Mouse (Mus musculus): ENCODE measurements at regions not wholly inside any gene's neighbourhood (a gene's known extent, or its start where the extent isn't known, plus 50 kb on each side); places are given as distances from the start of the nearest gene placed in this dataset.

DNA sequence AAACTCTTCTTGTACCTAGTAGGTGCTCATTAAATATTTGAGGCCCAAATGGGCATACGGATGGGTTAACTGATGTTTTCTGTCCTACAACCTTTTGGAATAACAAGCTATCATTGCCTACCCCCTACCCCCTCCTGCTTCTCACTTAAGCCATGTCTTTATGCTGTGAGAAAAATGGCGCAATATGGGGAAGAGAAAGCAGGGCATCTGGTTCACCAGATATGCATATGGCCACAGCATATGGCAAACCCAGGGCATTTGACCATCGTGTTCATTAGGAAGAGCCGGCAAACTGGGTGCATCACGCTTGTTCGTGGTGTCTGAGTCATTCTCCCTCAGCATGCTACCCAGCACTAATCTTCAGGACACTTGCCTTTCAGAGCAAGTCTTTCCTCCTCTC is 616.1 kb downstream of the Bcl11a start:
- no peak for DNase-seq

DNA sequence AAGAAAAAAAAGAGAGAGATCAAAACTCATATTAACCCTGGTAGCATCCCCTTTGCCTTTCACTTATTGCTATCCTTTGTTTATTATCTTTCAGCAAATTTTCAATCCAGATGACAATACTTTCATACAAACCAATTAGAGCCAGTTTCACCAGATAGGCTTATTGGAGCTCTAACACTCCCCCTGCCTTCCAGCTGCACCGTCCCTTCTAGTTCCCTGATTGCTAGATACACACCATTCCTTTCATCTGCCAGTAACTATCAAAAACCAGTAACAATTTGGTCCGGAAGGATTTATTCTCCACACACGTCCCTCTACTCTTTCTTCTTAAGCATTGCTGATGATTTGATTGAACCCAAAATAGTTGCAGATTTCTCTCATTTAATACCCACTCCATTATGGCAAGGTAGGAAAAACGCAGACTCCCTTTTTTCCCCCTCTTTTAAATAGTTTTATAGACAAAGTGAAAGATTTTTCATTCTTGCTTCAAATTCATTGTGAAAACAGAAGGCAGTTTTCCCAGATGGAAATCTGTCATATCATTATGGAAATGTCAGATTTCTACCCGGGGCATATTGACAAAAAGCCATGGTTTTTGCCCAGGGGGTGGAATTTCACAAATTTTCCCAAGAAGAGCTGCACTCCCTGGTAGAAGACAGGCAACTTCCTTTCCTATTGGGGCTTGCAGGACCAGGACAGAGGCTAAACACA is 617.3 kb downstream of the Bcl11a start:
- no peak for DNase-seq

DNA sequence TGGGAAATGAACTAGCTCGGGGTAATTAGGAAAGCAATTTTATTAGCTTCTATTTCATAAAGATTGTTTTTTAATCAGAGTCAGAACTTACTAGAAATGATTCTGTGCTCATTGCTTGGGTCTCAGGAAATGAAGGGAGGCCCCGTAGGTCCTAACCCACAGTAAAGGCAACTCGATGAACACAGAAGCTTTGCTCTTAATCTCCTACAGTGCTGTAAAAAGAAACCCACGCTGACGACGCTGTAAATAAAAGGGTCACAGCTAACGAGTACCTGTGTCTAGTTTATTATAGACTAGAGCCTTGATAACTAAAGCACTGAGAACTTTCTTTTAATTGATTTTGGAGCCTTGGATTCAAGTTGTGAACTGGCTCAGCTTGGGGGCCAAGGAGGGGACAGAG is 618.7 kb downstream of the Bcl11a start:
- DNase-seq, result no peak

- no peak for DNase-seq
Observed at GRCm38 (mm10) chr11:24708790-24709189, 630.9 kb downstream of the Bcl11a start.

- DNase-seq, result no peak
Observed at GRCm38 (mm10) chr11:24716539-24717287, 638.9 kb downstream of the Bcl11a start.

DNA sequence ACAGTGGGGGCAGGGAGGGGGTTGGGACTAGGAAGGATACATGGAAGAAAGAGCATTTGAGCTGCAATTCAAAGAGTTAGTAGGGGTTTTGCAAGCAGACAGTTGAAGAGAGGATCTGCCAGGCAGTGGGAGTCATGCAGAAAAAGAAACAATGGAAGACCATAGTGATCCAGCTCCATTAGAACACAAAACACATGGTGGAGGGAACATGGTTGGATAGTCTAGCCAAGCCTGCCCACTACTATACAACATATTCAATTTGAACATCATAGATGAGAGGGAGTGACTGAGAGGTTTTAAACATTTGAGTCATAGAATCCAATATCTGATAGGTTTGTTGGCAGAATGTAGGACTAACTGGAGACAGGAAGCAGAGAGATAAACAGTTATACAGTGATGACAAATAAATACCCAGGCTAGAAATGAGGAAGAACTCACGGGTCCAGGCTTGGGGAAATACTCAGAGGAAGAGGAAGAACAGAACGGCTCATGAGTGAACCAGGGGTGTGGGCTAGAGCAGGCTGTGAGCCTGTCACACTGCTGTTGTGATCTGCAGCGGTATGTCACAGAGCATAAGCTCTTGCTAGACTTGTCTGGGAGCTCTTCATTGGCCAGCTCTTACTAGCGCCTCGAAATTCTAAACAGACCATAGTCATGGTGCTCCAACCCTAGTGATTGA is 646.5 kb downstream of the Bcl11a start:
- DNase-seq, result no peak

DNA sequence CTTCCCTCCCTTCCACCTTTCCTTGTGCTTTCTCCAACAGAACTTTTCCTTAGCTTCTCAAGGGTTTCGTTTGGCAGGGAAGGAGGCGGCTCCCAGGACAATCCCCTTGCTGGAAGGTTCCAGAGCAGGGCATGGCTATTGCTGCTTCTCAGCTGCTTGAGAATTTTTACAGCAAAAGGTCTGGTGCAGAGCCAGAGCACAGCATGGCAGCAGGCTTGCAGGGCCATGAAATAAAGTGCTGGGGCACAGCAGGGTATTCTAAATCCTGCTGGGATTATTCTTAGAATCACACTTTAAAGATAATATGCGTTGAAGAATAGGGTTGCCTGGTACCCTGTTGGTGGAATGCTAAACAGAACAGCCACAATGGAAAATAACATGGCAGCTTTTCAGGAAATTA is 648.5 kb downstream of the Bcl11a start:
- no peak for DNase-seq

- no peak for DNase-seq
Observed at GRCm38 (mm10) chr11:24727404-24727803, 649.5 kb downstream of the Bcl11a start.

DNA sequence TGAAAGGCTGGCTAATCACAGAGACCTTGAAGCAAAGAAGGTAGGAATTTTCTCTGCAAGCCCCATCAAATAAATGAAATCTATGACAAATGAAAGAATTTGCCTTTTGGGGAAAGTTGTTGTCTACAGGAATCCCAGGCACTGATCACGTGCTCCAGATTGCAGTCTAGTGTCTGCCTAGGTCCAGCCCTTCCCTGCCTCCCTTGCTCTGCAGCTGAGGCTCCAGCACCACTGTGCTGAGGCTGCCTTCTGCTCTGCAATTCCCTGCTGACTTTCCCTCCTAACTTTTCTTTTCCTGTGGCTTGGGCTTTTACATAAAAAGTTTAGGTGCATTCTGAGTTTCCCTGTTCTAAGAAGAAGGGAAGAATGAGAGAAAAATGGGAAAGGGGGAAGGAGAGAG is 653.6 kb downstream of the Bcl11a start:
- no peak for DNase-seq

DNA sequence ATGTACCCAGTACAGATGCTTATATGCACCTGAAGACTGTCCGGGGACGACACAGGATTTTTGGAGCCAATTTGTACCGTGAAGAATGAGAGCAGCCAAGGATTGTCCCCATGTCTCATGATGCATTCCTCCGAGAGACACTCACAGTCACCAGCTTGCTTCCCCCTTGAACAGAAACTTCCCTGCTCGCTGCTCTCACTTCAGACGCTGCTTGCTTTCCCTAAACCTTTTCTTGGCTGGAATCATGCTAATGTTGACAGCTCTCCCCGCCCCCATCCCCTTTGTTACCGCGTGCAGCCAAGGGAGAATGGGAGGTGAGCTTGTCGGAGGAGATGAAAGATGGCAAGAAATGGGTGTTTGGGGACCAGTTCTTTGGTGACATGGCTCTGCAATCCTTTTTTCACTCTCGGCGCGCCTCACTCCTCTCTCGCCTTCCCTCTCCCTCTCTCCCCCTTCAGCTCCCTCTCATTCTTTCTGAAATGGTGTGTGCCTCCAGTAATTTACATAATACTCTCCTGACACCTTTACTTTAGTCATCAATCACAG is 661.9 kb downstream of the Bcl11a start:
- no peak for DNase-seq

- no peak for DNase-seq
Observed at GRCm38 (mm10) chr11:24740466-24740865, 662.6 kb downstream of the Bcl11a start.

DNA sequence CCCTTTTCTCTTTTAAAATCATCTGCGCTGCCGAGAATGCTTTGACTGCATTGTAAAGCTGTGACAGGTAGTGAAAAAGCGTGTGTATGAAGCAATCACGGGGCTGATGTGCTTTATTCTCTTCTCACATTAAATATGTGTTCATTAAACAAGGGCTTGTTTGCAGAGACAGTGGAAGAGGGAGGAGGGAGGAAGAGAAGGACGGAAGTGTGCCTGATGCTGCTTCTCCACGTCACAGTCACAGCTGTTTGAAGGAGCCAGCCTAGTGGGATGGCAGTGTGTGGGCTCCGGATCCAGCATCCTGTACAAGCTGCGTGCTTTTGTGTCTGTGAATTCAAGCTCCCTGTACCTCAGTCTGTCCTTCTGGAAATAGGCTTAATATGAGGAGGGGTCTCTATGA is 664.7 kb downstream of the Bcl11a start:
- DNase-seq, result no peak

GRCm38 (mm10) chr11:24743439-24743838 is 665.6 kb downstream of the Bcl11a start:
- no peak for DNase-seq

DNA sequence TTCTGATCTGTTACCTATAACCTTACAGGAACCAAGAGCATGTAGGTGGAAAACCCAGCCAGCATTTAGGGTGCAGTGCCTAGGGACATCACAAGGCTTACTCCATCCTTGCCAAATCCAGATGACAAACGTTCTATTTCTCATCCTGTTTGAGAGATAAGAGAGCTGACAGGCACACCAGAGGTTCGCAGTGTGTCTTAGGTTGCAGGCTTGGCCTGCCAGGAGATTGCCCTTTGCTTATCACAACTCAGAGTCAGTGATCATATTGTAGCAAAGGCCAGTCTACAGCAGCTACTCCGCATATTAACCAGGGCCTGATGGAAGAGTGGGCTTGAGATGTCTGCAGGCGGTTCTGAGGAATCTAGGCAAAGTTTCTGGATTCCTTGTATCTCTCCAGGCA is 668.0 kb downstream of the Bcl11a start:
- no peak for DNase-seq

GRCm38 (mm10) chr11:24750144-24750779 is 672.4 kb downstream of the Bcl11a start:
- no peak for DNase-seq

- DNase-seq, result no peak
Observed at GRCm38 (mm10) chr11:24758130-24758529, 680.3 kb downstream of the Bcl11a start.

DNA sequence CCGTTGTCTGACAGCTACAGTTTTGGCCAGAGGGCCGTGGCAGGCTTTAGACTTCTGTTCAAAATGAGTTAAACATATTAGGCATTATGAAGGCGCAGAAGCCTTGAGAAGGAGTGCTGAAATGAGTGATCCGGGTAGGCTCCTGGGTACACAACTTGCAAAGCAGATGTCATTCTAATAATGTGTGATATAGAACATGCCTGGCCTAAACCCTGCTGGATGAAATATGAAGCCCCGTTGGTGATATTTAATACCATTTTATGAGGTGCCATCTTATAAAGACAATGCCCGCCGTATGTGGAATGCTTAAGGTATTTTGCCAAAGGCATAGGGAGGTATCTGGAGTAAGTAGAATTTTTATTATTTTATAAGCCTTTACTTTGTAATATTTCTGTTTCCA is 705.6 kb downstream of the Bcl11a start:
- no peak for DNase-seq

GRCm38 (mm10) chr11:24789120-24789519 is 711.3 kb downstream of the Bcl11a start:
- DNase-seq, result no peak

DNA sequence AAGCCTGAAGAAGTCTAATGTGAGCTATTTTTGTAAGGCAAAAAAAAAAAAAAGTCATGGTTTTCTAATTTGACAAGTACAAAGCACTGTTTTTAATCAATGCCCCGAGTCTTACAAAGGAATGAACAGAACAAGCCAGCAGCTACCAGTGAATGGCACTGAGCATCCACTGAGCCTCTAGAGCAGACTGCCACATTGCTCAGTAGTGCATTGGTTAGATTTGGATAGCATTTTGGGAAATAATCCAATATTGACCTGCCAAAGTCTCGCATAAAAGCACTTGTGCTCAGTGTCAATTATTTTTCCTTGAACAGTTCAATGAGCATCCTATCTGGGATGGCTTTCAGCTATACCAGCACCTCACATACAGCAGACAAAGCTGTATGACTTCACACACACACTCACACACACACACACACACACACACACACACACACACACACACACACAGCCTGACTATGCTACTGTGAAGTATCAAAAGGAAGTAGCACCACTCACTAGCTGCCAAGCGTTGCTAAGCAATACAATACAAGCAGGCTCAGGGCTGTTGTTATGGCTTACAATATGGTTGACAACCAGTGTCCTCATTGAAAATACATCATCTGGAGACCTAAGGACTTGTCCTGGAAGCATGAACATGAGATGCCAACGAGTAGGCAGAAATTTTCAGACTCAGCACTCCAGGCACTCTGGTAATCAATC is 717.8 kb downstream of the Bcl11a start:
- no peak for DNase-seq

DNA sequence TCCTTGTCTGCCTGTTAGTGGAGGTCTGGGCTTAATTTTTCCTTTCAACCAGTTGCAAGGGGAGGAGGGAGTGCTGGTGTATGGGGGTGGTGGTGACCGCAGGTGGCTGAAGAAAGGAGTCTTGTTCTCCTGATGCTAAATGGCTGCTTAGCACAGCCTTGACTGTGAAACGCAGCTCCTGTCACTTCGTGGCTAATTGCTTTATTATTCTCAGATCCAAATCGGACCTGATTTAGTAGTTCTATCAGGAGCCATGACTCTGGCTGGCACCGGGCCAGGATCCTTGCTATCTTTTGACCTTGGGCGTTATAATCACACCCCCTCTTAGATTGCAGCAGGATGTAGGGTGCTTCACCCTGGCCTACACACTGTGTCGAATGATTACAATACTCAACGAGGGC is 726.8 kb downstream of the Bcl11a start:
- DNase-seq, result no peak

GRCm38 (mm10) chr11:24829578-24830401 is 751.9 kb downstream of the Bcl11a start:
- no peak for DNase-seq

- DNase-seq, result no peak
Observed at GRCm38 (mm10) chr11:24830484-24830883, 752.6 kb downstream of the Bcl11a start.
